Mouse (Mus musculus) heart, embryonic 13.5 days (tissue): ENCODE measurements around the gene Gm4450. TPM values are rescaled to one million over a fixed set of nuclear protein-coding genes. Genes with fewer than 3 reads are reported as not detected.
"Not testable (repeated sequence)": the region's sequence is repeated elsewhere in the genome, so short reads cannot be mapped to it uniquely, and the experiment has no call there.

Experiments used
- ATAC-seq: fragments of 200-750 bp; cut with Nextera tagmentation; 2 replicates; pipeline ENCODE4 v1.8.0; 2017; ENCODE audit warnings: moderate TSS enrichment; ENCODE audit not compliant: insufficient number of reproducible peaks, low FRiP score, low TSS enrichment; ENCODE audit errors: extremely low read depth
- H3K27ac ChIP-seq: fragments of 300-500 bp; sonication (generic); replicated peaks from 2 replicates; pipeline ENCODE4 v1.5.1; 2015; ENCODE audit warnings: moderate library complexity, mild to moderate bottlenecking, inconsistent platforms
- H3K27me3 ChIP-seq: fragments of 300-500 bp; sonication (generic); replicated peaks from 2 replicates; pipeline ENCODE4 v1.6.1; 2015; ENCODE audit warnings: mild to moderate bottlenecking, inconsistent platforms
- H3K36me3 ChIP-seq: fragments of 300-500 bp; sonication (generic); 2 replicates; pipeline ENCODE4 v1.6.1; 2015; ENCODE audit warnings: mild to moderate bottlenecking, inconsistent platforms
- H3K4me1 ChIP-seq: fragments of 300-500 bp; sonication (generic); 2 replicates; pipeline ENCODE4 v1.6.1; 2015; ENCODE audit warnings: inconsistent platforms
- H3K4me2 ChIP-seq: fragments of 300-500 bp; sonication (generic); 2 replicates; pipeline ENCODE4 v1.6.1; 2015; ENCODE audit warnings: inconsistent platforms, mild to moderate bottlenecking, moderate library complexity
- H3K4me3 ChIP-seq: fragments of 300-500 bp; sonication (generic); 2 replicates; pipeline ENCODE4 v1.5.1; 2015; ENCODE audit warnings: moderate library complexity, mild to moderate bottlenecking, inconsistent platforms
- H3K9ac ChIP-seq: fragments of 300-500 bp; sonication (generic); 2 replicates; pipeline ENCODE4 v1.6.1; 2015; ENCODE audit warnings: inconsistent platforms, mild to moderate bottlenecking, moderate library complexity
- H3K9me3 ChIP-seq: fragments of 300-500 bp; sonication (generic); 2 replicates; pipeline ENCODE4 v1.6.1; 2016; ENCODE audit warnings: inconsistent platforms
- WGBS: fragments of 180-500 bp; shearing (Covaris S2); methylation state at CpG from one replicate; pipeline ENCODE4 v1.1.7; 2015; ENCODE audit warnings: mixed read lengths; 5-methylcytosine and 5-hydroxymethylcytosine counted together
- polyA plus RNA-seq: library from polyadenylated mRNA; unstranded; fragments of >200 nt; fragmentation: Nextera tagmentation; extraction: Ambion mirVana; gene quantifications from 2 replicates; pipeline ENCODE4 v1.2.1, GENCODE M21; 2015

The Gm4450 gene
- polyA plus RNA-seq: not detected in 2 replicates

DNA sequence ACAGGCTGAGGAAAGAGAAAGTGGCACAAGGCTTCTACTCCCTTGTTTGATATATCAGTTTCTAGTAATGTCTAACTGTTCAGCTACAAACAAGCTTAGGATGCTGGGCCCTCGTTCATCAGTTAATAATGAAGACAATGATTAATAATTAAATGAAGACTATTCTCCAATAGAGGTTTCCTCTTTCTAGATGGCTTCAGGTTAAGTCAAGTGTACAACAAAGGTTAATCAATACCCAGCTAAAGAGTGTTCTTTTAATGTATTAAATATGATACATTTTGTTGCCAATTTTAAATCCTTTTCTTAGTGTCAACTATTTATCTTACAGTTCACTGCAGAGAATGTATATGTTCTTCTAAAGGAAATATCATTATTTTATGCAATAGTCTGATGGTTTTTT, at the start of gene Gm4450:
Gene Gm4450, minus strand, starts transcription at position 101 of the 400 bp plus-strand sequence.
- ATAC-seq: not testable (repeated sequence)
- WGBS: 78% methylated on average over 1 of the region's 1 CpGs

DNA sequence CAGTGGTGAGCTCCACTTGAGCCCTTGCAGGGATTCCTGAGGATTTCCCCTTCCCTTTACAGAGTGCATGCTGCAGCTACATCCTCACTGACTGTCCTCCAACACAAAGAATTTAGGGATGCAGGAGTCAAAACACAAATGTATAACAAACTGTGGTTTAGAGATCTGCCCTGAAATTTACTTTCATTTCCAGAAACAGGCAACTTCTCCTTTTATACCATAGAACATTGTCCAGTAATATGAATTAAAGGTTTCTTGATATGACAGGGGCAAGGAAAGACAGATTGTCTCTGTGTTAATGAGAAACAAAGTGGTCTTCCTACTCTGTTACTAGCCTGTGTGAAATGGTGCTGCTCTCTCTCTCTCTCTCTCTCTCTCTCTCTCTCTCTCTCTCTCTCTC, 40.5 kb upstream of the Gm4450 start:
- H3K27me3 ChIP-seq, H3K4me2 ChIP-seq, ATAC-seq, H3K27ac ChIP-seq, H3K4me3 ChIP-seq, H3K36me3 ChIP-seq, H3K9ac ChIP-seq, H3K4me1 ChIP-seq, H3K9me3 ChIP-seq: not testable (repeated sequence)

More for the DNA sequence above, at the start of gene Gm4450:
- not testable (repeated sequence) for H3K4me3 ChIP-seq, H3K27me3 ChIP-seq, H3K4me1 ChIP-seq, H3K27ac ChIP-seq, H3K36me3 ChIP-seq, H3K9me3 ChIP-seq, H3K4me2 ChIP-seq, H3K9ac ChIP-seq

DNA sequence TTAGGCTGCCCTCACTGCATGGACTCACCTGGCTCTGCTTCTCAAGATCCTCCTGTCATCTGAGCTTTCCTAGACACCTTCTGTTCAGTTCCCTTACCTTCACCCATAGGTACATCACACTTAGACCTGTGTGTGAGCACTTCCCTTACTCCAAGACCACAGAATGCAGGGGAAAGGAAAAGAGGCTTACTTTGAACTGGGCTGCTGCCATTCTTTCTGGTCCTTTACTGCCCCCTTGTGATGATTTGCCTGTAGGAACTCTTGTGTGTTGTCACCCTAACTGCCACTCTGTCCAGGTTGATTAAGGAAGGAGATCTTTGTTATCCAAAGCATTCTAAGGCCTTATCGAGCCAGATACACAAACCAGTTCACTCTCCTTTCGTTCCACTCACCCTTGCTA, 39.8 kb upstream of the Gm4450 start:
- not testable (repeated sequence) for H3K27me3 ChIP-seq, H3K9ac ChIP-seq, H3K9me3 ChIP-seq, H3K27ac ChIP-seq, ATAC-seq, H3K4me1 ChIP-seq, H3K4me3 ChIP-seq, H3K36me3 ChIP-seq, H3K4me2 ChIP-seq
- no CpG with 5 or more reads among the region's 2 CpGs for WGBS

DNA sequence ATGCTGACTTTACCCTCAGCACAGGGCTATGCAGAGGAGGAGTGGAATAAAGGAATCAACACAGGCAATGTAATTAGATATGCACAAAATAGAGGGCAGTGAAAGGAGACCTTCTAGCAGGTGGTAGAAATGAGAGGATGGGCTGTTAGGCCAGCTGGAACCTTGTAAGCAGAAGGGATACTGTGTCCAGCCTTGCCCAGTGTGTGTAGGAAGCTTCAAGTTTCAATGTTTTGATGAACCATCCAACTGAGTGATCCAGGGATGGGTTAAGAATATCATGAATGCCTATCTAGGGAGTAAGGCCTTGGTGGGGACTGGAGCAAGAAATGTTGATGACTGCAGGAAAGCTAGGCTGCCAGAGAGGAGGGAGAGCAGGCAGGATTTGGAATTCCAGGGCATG, 38.1 kb upstream of the Gm4450 start:
- ATAC-seq, H3K4me3 ChIP-seq, H3K27ac ChIP-seq, H3K9me3 ChIP-seq, H3K4me1 ChIP-seq, H3K4me2 ChIP-seq, H3K36me3 ChIP-seq, H3K27me3 ChIP-seq, H3K9ac ChIP-seq: not testable (repeated sequence)

DNA sequence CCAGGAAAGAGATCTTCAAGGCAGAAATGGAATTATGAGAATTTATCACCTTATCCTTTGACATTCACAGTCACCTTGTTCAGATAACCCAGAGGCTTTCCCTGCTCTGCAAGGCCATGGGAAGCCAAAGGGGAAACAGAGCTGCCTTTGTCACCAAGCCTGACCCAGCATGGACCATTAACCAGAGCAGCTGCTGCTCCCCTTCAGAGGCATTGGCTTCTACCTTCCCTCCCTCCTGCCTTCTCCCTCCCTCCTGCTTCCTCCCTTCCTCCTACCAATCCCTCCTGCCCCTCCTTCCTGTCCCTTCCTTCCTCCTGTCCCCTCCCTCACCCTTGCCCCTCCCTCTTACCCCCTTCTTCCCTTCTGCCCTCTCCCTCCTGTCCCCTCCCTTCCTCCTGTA, 37.3 kb upstream of the Gm4450 start:
- H3K4me3 ChIP-seq, H3K9me3 ChIP-seq, H3K27me3 ChIP-seq, ATAC-seq, H3K4me1 ChIP-seq, H3K9ac ChIP-seq, H3K36me3 ChIP-seq, H3K27ac ChIP-seq, H3K4me2 ChIP-seq: not testable (repeated sequence)

DNA sequence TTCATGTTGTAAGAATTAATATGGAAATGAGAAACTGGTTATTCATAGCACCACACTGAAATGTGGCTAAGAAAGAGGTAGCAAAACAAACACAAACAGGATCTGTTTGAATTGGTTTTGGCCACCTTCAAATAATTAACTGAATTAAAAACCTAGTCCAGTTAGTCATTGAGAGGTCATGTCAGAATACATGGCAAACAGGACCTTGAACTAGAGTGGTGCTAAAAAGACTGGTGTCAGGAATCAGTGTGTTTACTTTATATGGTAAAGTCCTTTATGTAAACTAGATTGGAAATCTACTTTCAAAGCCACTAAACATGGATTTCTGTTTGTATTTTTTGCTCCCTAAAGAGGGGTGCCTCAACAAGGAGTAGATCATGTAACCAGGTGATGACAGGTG, 14.6 kb upstream of the Gm4450 start:
- not testable (repeated sequence) for H3K27me3 ChIP-seq, H3K9ac ChIP-seq, H3K4me3 ChIP-seq, ATAC-seq, H3K27ac ChIP-seq, H3K4me2 ChIP-seq, H3K36me3 ChIP-seq, H3K9me3 ChIP-seq, H3K4me1 ChIP-seq

DNA sequence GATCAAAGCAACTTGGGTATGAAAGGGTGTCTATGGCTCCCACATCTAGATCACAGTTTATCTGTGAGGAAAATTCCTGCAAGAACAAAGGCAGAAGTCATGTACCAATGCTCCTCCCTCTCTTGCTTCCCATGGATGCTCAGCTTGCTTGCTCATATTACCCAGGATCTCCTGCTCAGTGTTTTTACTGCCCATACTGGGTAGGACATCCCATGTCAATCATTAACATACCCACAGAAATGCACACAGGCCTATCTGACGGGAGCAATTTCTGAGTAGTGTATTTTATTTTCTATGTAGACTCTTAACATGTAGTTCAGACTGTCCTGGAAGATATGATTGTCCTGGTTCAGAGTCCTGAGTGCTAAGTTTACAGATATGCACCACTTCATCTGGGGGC, 14.1 kb upstream of the Gm4450 start:
- H3K4me3 ChIP-seq, H3K9me3 ChIP-seq, H3K4me2 ChIP-seq, H3K27me3 ChIP-seq, H3K4me1 ChIP-seq, H3K27ac ChIP-seq, H3K9ac ChIP-seq, H3K36me3 ChIP-seq, ATAC-seq: not testable (repeated sequence)
- no CpG with 5 or more reads among the region's 1 CpGs for WGBS

DNA sequence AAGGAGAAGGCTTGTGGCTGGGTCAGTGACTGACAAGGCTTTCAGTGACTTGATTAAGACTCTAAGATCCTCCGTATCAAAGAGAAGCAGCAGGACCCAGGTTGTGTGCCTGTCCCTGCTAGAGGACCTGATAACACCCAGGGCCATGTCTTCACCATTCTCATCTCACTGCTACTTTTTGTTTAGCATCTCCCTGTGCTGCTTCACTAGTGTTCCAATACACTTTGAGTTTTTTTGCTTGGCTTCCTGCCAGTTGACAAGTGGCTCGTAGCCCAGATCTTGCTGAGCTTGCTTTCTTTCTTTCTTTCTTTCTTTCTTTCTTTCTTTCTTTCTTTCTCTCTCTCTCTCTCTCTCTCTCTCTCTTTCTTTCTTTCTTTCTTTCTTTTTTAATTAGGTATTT, 12.4 kb upstream of the Gm4450 start:
- not testable (repeated sequence) for H3K4me3 ChIP-seq, ATAC-seq, H3K4me1 ChIP-seq, H3K27me3 ChIP-seq, H3K36me3 ChIP-seq, H3K27ac ChIP-seq, H3K9ac ChIP-seq, H3K9me3 ChIP-seq, H3K4me2 ChIP-seq
- 25% methylated on average over 1 of the region's 2 CpGs for WGBS

DNA sequence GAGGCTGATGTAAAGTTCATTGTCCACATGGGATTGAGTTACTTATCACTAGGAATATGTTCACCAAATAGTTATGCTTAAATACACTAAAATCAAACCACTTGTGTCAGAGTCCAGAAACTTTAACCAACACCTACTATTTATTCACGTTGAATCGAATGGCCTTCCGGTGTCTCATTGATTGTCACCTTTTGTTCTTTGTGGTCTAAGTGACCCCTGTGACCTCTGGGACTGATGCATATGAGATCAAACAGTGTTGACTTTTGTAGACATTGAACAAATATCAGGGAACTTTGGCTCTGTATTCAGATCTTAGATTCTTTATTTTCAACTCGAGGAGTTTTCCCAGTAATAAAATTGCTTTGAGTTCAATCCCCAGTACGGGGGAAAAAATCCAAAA, 3.1 kb downstream of the Gm4450 start:
- H3K27me3 ChIP-seq, H3K9ac ChIP-seq, H3K36me3 ChIP-seq, H3K27ac ChIP-seq, H3K4me3 ChIP-seq, H3K4me2 ChIP-seq, H3K4me1 ChIP-seq, ATAC-seq, H3K9me3 ChIP-seq: not testable (repeated sequence)
- 77% methylated on average over 5 of the region's 5 CpGs for WGBS

DNA sequence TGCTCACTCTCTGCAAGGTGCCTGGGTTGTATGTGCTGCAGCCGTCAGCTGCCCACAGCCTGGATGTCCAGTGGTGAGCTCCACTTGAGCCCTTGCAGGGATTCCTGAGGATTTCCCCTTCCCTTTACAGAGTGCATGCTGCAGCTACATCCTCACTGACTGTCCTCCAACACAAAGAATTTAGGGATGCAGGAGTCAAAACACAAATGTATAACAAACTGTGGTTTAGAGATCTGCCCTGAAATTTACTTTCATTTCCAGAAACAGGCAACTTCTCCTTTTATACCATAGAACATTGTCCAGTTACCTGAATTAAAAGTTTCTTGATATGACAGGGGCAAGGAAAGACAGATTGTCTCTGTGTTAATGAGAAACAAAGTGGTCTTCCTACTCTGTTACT, 13.0 kb downstream of the Gm4450 start:
- ATAC-seq, H3K9me3 ChIP-seq, H3K36me3 ChIP-seq, H3K4me1 ChIP-seq, H3K4me3 ChIP-seq, H3K27ac ChIP-seq, H3K27me3 ChIP-seq, H3K9ac ChIP-seq, H3K4me2 ChIP-seq: not testable (repeated sequence)
- WGBS: 57% methylated on average over 1 of the region's 1 CpGs

DNA sequence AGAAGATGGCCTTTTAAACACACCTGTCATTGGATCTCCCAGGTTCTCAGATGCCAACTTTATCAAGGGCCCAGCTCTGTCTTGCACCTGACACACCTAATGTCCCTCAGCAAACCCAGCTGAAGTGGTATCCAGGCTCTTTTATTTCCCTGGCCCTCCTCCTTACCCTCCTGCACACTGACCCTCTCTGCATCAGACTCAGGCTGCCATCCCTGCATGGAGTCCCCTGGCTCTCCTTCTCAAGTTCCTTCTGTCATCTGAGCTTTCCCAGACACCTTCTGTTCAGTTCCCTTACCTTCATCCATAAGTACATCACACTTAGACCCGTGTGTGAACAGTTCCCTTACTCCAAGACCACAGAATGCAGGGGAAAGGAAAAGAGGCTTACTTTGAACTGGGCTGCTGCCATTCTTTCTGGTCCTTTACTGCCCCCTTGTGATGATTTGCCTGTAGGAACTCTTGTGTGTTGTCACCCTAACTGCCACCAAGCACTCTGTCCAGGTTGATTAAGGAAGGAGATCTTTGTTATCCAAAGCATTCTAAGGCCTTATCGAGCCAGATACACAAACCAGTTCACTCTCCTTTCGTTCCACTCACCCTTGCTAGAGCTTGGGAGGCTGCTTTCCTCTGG, 13.7 kb downstream of the Gm4450 start:
- H3K4me1 ChIP-seq, H3K27ac ChIP-seq, H3K9ac ChIP-seq, H3K4me2 ChIP-seq, H3K36me3 ChIP-seq, H3K27me3 ChIP-seq, H3K9me3 ChIP-seq, H3K4me3 ChIP-seq, ATAC-seq: not testable (repeated sequence)
- WGBS: 8% methylated on average over 3 of the region's 3 CpGs

DNA sequence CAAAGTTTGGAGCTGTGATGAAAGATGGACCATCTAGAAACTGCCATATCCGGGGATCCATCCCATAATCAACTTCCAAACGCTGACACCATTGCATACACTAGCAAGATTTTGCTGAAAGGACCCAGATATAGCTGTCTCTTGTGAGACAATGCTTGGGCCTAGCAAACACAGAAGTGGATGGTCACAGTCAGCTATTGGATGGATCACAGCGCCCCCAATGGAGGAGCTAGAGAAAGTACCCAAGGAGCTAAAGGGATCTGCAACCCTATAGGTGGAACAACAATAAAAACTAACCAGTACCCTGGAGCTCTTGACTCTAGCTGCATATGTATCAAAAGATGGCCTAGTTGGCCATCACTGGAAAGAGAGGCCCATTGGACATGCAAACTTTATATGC, 14.7 kb downstream of the Gm4450 start:
- H3K27me3 ChIP-seq, H3K9ac ChIP-seq, H3K4me3 ChIP-seq, H3K27ac ChIP-seq, H3K4me2 ChIP-seq, ATAC-seq, H3K9me3 ChIP-seq, H3K4me1 ChIP-seq, H3K36me3 ChIP-seq: not testable (repeated sequence)
- 27% methylated on average over 3 of the region's 3 CpGs for WGBS

DNA sequence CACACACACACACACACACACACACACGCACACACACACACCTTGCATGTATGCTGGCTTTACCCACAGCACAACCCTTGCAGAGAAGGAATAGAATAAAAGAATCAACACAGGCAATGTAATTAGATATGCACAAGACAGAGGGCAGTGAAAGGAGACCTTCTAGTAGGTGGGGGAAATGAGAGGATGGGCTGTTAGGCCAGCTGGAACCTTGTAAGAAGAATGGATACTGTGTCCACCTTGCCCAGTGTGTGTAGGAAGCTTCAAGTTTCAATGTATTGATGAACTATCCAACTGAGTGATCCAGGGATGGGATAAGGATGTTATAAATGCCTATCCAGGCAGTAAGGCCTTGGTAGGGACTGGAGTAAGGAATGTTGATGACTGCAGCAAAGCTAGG, 21.9 kb downstream of the Gm4450 start:
- H3K9ac ChIP-seq: no peak overlapping the region
- no peaks in the 10 kb centered on the region for H3K4me1 ChIP-seq
- H3K9me3 ChIP-seq: no peaks in the 10 kb centered on the region
- no peaks in the 10 kb centered on the region for H3K27me3 ChIP-seq
- no peak overlapping the region for H3K27ac ChIP-seq
- no peak for ATAC-seq
- WGBS: 55% methylated on average over 1 of the region's 1 CpGs
- H3K4me2 ChIP-seq: no peak overlapping the region
- peaks cover 3% of the 10 kb centered on the region; the same call in 1 of the 2 replicates for H3K36me3 ChIP-seq
- H3K4me3 ChIP-seq: no peak overlapping the region
